Mouse (Mus musculus) E14TG2a.4 (cell line): ENCODE measurements around the gene Galnt15.

Experiments
- CTCF ChIP-seq: conservative IDR thresholded peaks from 2 replicates; pipeline ENCODE4 v1.5.1; 2014; ENCODE audit warnings: low read length
- POU5F1 ChIP-seq: IDR thresholded peaks from 2 replicates; pipeline ENCODE4 v1.6.1; 2014; ENCODE audit warnings: low read length, borderline replicate concordance

- TF ChIP-seq CTCF: no peak
- TF ChIP-seq POU5F1: no peak
These were observed 68.9 kb downstream of the Galnt15 start for GRCm38 (mm10) chr14:32097691-32098090.
